Mouse (Mus musculus) gastrocnemius, adult 18-20 months (tissue): ENCODE data around the gene Rassf3. TPM values are rescaled to one million over a fixed set of nuclear protein-coding genes. Genes with fewer than 3 reads are reported as not detected.

Experiments
- DNase-seq: peaks from one replicate; pipeline ENCODE4 v3.0.0; 2021; ENCODE audit warnings: low spot score
- total RNA-seq, 2 experiments: library from RNA; stranded (reverse); gene quantifications; 2 replicates each; pipeline ENCODE4 v1.2.3; 2021

Gene Rassf3
- total RNA-seq, 2 experiments from 2014 or later = 34.7 to 47.5 TPM

- DNase-seq = no peak
These were observed 45.2 kb downstream of the Rassf3 start for GRCm38 (mm10) chr10:121430764-121431540.

GRCm38 (mm10) chr10:121429981-121430682 is 46.0 kb downstream of the Rassf3 start:
- DNase-seq = no peak

- DNase-seq = no peak
These were observed 46.6 kb downstream of the Rassf3 start for GRCm38 (mm10) chr10:121429581-121429980.

- DNase-seq = no peak
These were observed 47.1 kb downstream of the Rassf3 start for GRCm38 (mm10) chr10:121429089-121429488.

GRCm38 (mm10) chr10:121428011-121428711 is 48.0 kb downstream of the Rassf3 start:
- no peak for DNase-seq

DNA sequence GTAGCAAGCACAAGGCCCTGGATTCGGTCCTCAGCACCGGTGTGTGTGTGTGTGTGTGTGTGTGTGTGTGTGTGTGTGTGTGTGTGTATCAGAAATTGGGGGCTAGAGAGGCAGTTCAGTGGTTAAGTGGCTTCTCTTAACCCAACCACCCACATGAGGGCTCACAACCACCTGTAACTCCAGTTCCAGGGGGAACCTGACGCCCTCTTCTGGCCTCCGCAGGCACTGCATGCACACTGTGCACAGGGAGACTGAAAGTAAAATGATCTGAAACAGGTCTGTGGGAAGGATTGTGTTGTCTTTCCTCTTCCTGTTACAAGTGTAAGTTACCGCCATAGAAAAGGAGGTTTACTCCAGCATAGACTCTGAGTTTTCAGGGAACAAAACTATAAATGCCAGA is 49.0 kb downstream of the Rassf3 start:
- no peak for DNase-seq

- no peak for DNase-seq
These were observed 49.6 kb downstream of the Rassf3 start for GRCm38 (mm10) chr10:121426458-121427070.

GRCm38 (mm10) chr10:121425506-121426025 is 50.6 kb downstream of the Rassf3 start:
- no peak for DNase-seq

- DNase-seq = no peak
These were observed 51.1 kb downstream of the Rassf3 start for GRCm38 (mm10) chr10:121425079-121425478.

GRCm38 (mm10) chr10:121424455-121424854 is 51.7 kb downstream of the Rassf3 start:
- no peak for DNase-seq

- DNase-seq = no peak
These were observed 52.4 kb downstream of the Rassf3 start for GRCm38 (mm10) chr10:121423541-121424349.

GRCm38 (mm10) chr10:121422294-121422693 is 53.9 kb downstream of the Rassf3 start:
- no peak for DNase-seq

DNA sequence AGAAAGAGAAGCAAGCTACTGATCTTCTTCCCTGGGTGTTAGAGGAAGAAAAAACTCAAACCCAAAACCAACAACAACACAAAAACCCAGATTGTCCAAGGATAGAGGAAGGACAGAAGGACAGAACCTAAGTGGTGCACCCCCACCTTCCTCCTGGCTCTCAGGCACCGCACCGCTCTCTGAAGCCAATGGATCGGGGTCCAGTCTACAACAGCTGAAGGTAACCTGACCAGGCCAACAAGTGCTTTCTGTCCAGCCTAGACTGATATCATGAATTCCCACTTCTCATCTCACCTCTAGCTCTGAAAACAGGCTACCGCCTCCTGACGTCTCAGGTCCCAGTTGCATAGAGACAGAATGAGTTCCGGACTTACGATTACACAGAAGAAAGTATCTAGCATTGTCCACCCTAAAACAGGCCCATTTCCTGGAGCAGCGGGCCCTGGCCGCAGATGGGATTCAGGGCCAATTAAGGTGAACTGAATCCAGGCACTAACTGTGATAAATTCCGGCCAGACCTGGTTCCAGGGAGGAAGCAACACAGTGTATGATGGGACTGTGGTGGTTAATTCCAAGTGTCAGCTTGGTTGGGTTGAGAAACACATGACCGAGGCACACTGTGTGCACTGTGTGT is 54.4 kb downstream of the Rassf3 start:
- DNase-seq = no peak

GRCm38 (mm10) chr10:121421023-121421422 is 55.1 kb downstream of the Rassf3 start:
- DNase-seq = no peak

GRCm38 (mm10) chr10:121419640-121420470 is 56.3 kb downstream of the Rassf3 start:
- no peak for DNase-seq

DNA sequence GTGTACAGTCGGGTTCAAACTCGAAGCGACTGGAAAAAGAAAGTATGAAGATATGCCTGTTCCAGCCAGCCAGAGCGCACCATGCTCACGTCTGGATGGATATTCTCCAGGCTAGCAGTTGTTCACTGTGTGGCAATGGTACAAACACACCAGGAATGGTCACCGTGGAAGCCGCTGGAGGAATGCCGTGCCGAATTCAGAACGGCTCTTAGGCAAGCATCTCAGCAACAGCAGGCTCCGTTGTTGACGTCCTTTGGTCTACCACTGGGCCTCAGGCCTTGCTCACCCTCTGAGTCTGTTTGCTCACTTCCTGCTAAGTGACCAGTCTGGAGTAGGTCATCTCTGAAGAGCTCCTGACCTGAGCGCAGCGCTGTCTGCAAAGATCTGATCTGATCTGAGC is 57.3 kb downstream of the Rassf3 start:
- DNase-seq = no peak

GRCm38 (mm10) chr10:121414127-121414526 is 62.0 kb downstream of the Rassf3 start:
- no peak for DNase-seq

DNA sequence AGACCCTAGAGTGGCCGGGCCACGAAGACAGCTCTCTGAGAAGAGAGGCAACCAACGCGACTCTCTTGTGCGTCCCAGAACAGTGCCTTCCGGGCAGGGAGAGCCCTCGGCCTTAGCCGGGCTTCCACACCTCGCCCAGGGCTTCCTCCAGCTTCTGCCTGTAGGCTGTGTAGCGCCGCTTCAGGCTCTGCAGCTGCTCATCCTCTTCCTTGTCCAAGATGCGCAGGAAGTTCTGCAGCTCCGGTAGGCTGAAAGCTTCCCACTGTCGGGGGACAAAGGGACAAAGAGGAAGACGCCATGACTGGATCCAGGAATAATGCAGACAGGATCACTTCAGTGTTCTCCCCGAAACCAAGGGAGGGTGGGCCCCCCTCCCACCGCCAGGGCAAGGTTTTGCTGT is 63.3 kb downstream of the Rassf3 start:
- no peak for DNase-seq

GRCm38 (mm10) chr10:121411721-121412455 is 64.3 kb downstream of the Rassf3 start:
- no peak for DNase-seq
